21 mouse cellular contexts compared by ENCODE assay signal in the genomic region with DNA sequence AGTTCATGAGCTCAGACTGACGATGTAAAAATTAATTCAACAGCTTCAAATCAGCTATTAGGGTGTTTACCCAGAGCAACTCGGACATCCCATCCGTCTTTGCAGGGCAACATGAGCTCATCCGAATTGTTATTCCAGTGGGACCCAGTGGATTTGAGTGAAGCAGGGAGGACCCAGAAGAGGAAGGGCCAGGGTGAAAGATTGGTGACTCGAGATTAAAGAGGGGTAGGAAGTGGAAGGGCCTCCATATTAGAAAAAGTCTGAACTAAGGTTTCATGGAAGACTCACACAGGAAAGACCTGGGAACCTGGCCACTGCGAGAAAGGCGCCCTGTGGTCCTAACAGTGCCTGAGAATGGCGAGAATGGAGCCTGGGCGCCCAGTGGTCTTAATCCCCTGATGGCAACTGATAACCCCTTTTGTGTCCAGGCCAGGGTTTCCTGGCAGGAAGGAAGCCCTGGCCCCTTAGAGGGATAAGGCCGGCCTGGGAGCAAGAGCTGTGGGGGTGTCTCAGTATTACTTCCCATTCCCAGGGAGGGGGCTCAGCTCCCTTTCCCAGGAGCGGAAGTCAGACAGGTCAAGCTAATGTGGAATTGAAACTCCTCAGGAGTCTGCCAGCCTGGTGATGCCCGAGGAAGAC.
DNase-seq lines count a peak whose midpoint lies in the region; ATAC-seq and TF ChIP-seq lines count a peak whose summit lies in the region.
"Had no signal": no experiment of that assay in that cellular context is flagged by ENCODE, and none has a peak within 500 bp of the region (broad histone marks: within the 10 kb centered on the region; RNA-seq: fewer than 3 reads in every experiment).

No protein-coding gene starts in this region.

- no peaks in the 10 kb centered on the region for H3K27me3 ChIP-seq in heart, embryonic 11.5 days (ENCODE audit: control insufficient read depth, insufficient read depth, low read length)
- no peaks in the 10 kb centered on the region for H3K27me3 ChIP-seq in hindbrain, embryonic 10.5 days (ENCODE audit: insufficient read depth, poor library complexity, severe bottlenecking)
- no peaks in the 10 kb centered on the region for H3K27me3 ChIP-seq in hindbrain, postnatal 0 days (ENCODE audit: insufficient read depth, low read length)
- H3K27me3 ChIP-seq in liver, embryonic 15.5 days, result peaks cover 7% of the 10 kb centered on the region; the same call in 1 of the 2 replicates
- no peaks in the 10 kb centered on the region for H3K27me3 ChIP-seq in liver, embryonic 11.5 days (replicated peaks; ENCODE audit: control insufficient read depth, insufficient read depth, low read length)
- no peaks in the 10 kb centered on the region for H3K27me3 ChIP-seq in liver, embryonic 16.5 days (ENCODE audit: control insufficient read depth, insufficient read depth, low read depth, low read length)
- H3K27me3 ChIP-seq: lung, embryonic 15.5 days; midbrain, embryonic 13.5 days; neural tube, embryonic 13.5 days had no signal

- no peak for TF ChIP-seq CTCF in hindbrain, postnatal 0 days (IDR thresholded peaks at IDR 0.05; ENCODE audit: low read depth)

- peak overlapping the region; percentile 58 for H3K27ac ChIP-seq in heart, embryonic 11.5 days (ENCODE audit: low read depth, low read length)
- peak overlapping the region; percentile 23; the same call in 1 of the 2 replicates for H3K27ac ChIP-seq in hindbrain, embryonic 10.5 days
- H3K27ac ChIP-seq in hindbrain, postnatal 0 days, result no peak overlapping the region
- no peak overlapping the region for H3K27ac ChIP-seq in liver, embryonic 15.5 days (replicated peaks)
- H3K27ac ChIP-seq in liver, embryonic 11.5 days (ENCODE audit: low read depth, low read length), result no peak overlapping the region
- no peak overlapping the region for H3K27ac ChIP-seq in liver, embryonic 16.5 days (ENCODE audit: low read length)
- H3K27ac ChIP-seq: limb, embryonic 13.5 days; lung, embryonic 15.5 days; midbrain, embryonic 13.5 days; neural tube, embryonic 13.5 days had no signal

- H3K4me2 ChIP-seq in heart, embryonic 11.5 days, result no peak overlapping the region
- H3K4me2 ChIP-seq in hindbrain, postnatal 0 days (ENCODE audit: low read depth, low read length), result no peak overlapping the region
- no peak overlapping the region for H3K4me2 ChIP-seq in liver, embryonic 15.5 days
- H3K4me2 ChIP-seq in liver, embryonic 11.5 days, result no peak overlapping the region
- no peak overlapping the region for H3K4me2 ChIP-seq in liver, embryonic 16.5 days (ENCODE audit: low read depth, low read length)
- H3K4me2 ChIP-seq: limb, embryonic 13.5 days; lung, embryonic 15.5 days; midbrain, embryonic 13.5 days; neural tube, embryonic 13.5 days had no signal

- no peaks in the 10 kb centered on the region for H3K36me3 ChIP-seq in heart, embryonic 11.5 days (ENCODE audit: control insufficient read depth, insufficient read depth, low read length)
- no peaks in the 10 kb centered on the region for H3K36me3 ChIP-seq in hindbrain, embryonic 10.5 days
- no peaks in the 10 kb centered on the region for H3K36me3 ChIP-seq in hindbrain, postnatal 0 days (ENCODE audit: insufficient read depth, low read length)
- no peaks in the 10 kb centered on the region for H3K36me3 ChIP-seq in liver, embryonic 15.5 days (replicated peaks)
- no peaks in the 10 kb centered on the region for H3K36me3 ChIP-seq in liver, embryonic 11.5 days (ENCODE audit: control insufficient read depth, insufficient read depth, low read length)
- no peaks in the 10 kb centered on the region for H3K36me3 ChIP-seq in liver, embryonic 16.5 days (ENCODE audit: control insufficient read depth, insufficient read depth)
- H3K36me3 ChIP-seq: limb, embryonic 13.5 days; lung, embryonic 15.5 days; midbrain, embryonic 13.5 days; neural tube, embryonic 13.5 days had no signal

- H3K4me1 ChIP-seq in heart, embryonic 11.5 days (ENCODE audit: control insufficient read depth, insufficient read depth, low read length), result peaks cover 12% of the 10 kb centered on the region
- peaks cover 18% of the 10 kb centered on the region for H3K4me1 ChIP-seq in hindbrain, embryonic 10.5 days (replicated peaks)
- peaks cover 7% of the 10 kb centered on the region; the same call in 1 of the 2 replicates for H3K4me1 ChIP-seq in hindbrain, postnatal 0 days (ENCODE audit: insufficient read depth, low read length)
- no peaks in the 10 kb centered on the region for H3K4me1 ChIP-seq in liver, embryonic 15.5 days (replicated peaks)
- H3K4me1 ChIP-seq in liver, embryonic 11.5 days (replicated peaks; ENCODE audit: control insufficient read depth, insufficient read depth, low read length), result peaks cover 15% of the 10 kb centered on the region; the same call in 1 of the 2 replicates
- no peaks in the 10 kb centered on the region for H3K4me1 ChIP-seq in liver, embryonic 16.5 days (ENCODE audit: control insufficient read depth, low read depth, low read length)

- no peaks in the 10 kb centered on the region for H3K9me3 ChIP-seq in heart, embryonic 11.5 days (replicated peaks; ENCODE audit: control insufficient read depth, low read length)
- no peaks in the 10 kb centered on the region for H3K9me3 ChIP-seq in hindbrain, embryonic 10.5 days
- no peaks in the 10 kb centered on the region for H3K9me3 ChIP-seq in hindbrain, postnatal 0 days (ENCODE audit: low read length)
- no peaks in the 10 kb centered on the region for H3K9me3 ChIP-seq in liver, embryonic 15.5 days (replicated peaks)
- H3K9me3 ChIP-seq in liver, embryonic 11.5 days (ENCODE audit: control insufficient read depth, low read length), result no peaks in the 10 kb centered on the region
- no peaks in the 10 kb centered on the region for H3K9me3 ChIP-seq in liver, embryonic 16.5 days (replicated peaks; ENCODE audit: control insufficient read depth, low read length)
- H3K9me3 ChIP-seq: limb, embryonic 13.5 days; lung, embryonic 15.5 days; midbrain, embryonic 13.5 days; neural tube, embryonic 13.5 days had no signal

- H3K9ac ChIP-seq in heart, embryonic 11.5 days (ENCODE audit: low read depth, low read length), result no peak overlapping the region
- H3K9ac ChIP-seq in hindbrain, postnatal 0 days (replicated peaks; ENCODE audit: low read length), result no peak overlapping the region
- H3K9ac ChIP-seq in liver, embryonic 15.5 days, result no peak overlapping the region
- H3K9ac ChIP-seq in liver, embryonic 11.5 days (ENCODE audit: low read depth, low read length), result no peak overlapping the region
- H3K9ac ChIP-seq in liver, embryonic 16.5 days (ENCODE audit: low read depth, low read length), result no peak overlapping the region
- H3K9ac ChIP-seq: forebrain, postnatal 0 days; limb, embryonic 13.5 days; lung, embryonic 15.5 days; midbrain, embryonic 13.5 days; neural tube, embryonic 13.5 days had no signal

- peak; percentile 42 for ATAC-seq in heart, embryonic 11.5 days (replicated peaks; ENCODE audit: insufficient number of reproducible peaks, low FRiP score, low TSS enrichment)
- no peak for ATAC-seq in hindbrain, postnatal 0 days
- peak; percentile 18; the same call in 1 of the 2 replicates for ATAC-seq in liver, embryonic 15.5 days (ENCODE audit: insufficient read depth)
- no peak; the same call in 1 of the 2 replicates for ATAC-seq in liver, embryonic 11.5 days (replicated peaks; ENCODE audit: low FRiP score)
- ATAC-seq in liver, embryonic 16.5 days (ENCODE audit: low read depth), result peak; percentile 27; the same call in 1 of the 2 replicates
- ATAC-seq: forebrain, postnatal 0 days; hindbrain, embryonic 16.5 days; intestine, postnatal 0 days; midbrain, embryonic 13.5 days had no signal

- no peak overlapping the region for H3K4me3 ChIP-seq in heart, embryonic 11.5 days (ENCODE audit: low read depth, low read length)
- no peak overlapping the region for H3K4me3 ChIP-seq in hindbrain, embryonic 10.5 days
- no peak overlapping the region for H3K4me3 ChIP-seq in hindbrain, postnatal 0 days (ENCODE audit: low read length)
- no peak overlapping the region for H3K4me3 ChIP-seq in liver, embryonic 15.5 days (replicated peaks)
- no peak overlapping the region for H3K4me3 ChIP-seq in liver, embryonic 11.5 days (ENCODE audit: low read depth, low read length)
- H3K4me3 ChIP-seq in liver, embryonic 16.5 days (ENCODE audit: low read depth, low read length), result no peak overlapping the region
- H3K4me3 ChIP-seq: limb, embryonic 13.5 days; lung, embryonic 15.5 days; midbrain, embryonic 13.5 days; neural tube, embryonic 13.5 days had no signal

- 35% methylated on average over 12 of the region's 12 CpGs for WGBS in heart, embryonic 11.5 days (ENCODE audit: insufficient replicate concordance)
- 57% methylated on average over 12 of the region's 12 CpGs for WGBS in hindbrain, embryonic 10.5 days
- 69% methylated on average over 12 of the region's 12 CpGs for WGBS in hindbrain, postnatal 0 days
- 35% methylated on average over 12 of the region's 12 CpGs for WGBS in liver, embryonic 15.5 days (ENCODE audit: insufficient replicate concordance)
- 37% methylated on average over 12 of the region's 12 CpGs for WGBS in liver, embryonic 11.5 days
- WGBS in liver, embryonic 16.5 days (ENCODE audit: insufficient replicate concordance), result 38% methylated on average over 12 of the region's 12 CpGs

- DNase-seq in heart, postnatal 4 days, result no peak
- no peak for DNase-seq in hindbrain, embryonic 10.5 days (ENCODE audit: low spot score)
- DNase-seq in hindbrain, postnatal 0 days (ENCODE audit: low spot score), result no peak
- no peak for DNase-seq in liver, embryonic 11.5 days (ENCODE audit: low spot score)
- DNase-seq in layer of hippocampus, postnatal 14 days (ENCODE audit: low spot score in 2 of 2), result no peak
- DNase-seq: adrenal gland, postnatal 36 days; B cell, adult 2 months; cerebellum, adult 11-12 months; cerebellum, postnatal 14 days; forebrain, postnatal 0 days; right cerebral cortex, adult 18-20 months; thymus, postnatal 14 days had no signal

Comparison
In these comparisons a context has a peak if more than half of its experiments do, and no peak if none do; other contexts are left out.
1. ATAC-seq: peak in heart, embryonic 11.5 days (single experiment), liver, embryonic 15.5 days (single experiment) and liver, embryonic 16.5 days (single experiment); none in hindbrain, postnatal 0 days (single experiment) and liver, embryonic 11.5 days (single experiment).
2. H3K27ac ChIP-seq: peak in heart, embryonic 11.5 days (single experiment) and hindbrain, embryonic 10.5 days (single experiment); none in hindbrain, postnatal 0 days (single experiment), liver, embryonic 15.5 days (single experiment), liver, embryonic 11.5 days (single experiment) and liver, embryonic 16.5 days (single experiment).